ENCODE assay signal across 1 mouse cellular context in the genomic region with DNA sequence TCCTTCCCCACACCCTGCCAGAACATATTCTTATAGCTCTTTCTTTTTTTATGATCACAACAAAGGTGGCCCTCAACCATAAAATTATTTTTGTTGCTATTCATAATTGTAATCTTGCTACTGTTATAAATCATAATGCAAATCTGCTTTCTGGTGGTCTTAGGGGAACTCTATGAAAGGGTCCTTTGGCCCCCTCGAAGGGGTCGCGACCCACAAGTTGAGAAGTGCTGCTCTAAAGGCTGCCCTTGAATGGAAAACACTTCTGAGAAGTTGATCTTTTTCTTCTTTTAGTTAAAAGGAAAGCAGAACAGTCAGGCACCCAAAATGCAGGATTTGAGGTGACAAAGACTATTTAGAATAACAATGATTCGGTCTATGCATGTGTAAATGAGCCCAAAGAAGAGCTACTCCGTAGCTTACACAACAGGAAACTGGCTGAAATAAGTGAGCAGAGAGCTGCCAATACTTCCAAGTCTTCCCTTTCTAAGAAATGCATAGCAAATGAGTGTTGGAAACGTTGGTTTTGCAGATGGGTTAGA.
TF ChIP-seq lines count a peak whose summit lies in the region.

No protein-coding gene starts in this region.

TF ChIP-seq in ES-E14, 5 proteins besides CTCF, POLR2A, EP300 and RAD21 (continued from another document):
- TF ChIP-seq HCFC1 (IDR thresholded peaks at IDR 0.05; ENCODE audit: borderline replicate concordance, insufficient read depth, low read length) (no peak), ZNF384 (IDR thresholded peaks at IDR 0.05; ENCODE audit: low read depth, low read length) (no peak)
